Mouse (Mus musculus) brown adipose tissue, adult 24 weeks (tissue): ENCODE results near the gene 1700092M07Rik. TPM values are rescaled to one million over a fixed set of nuclear protein-coding genes. Genes with fewer than 3 reads are reported as not detected.
A peak's percentile ranks its signal among the peaks of the same experiment; 100 is the strongest.

Experiments
- H3K27ac ChIP-seq: fragments of 200-500 bp; replicated peaks from 2 replicates; pipeline ENCODE4 v1.5.1; 2012; ENCODE audit warnings: low read depth, mild to moderate bottlenecking, low read length
- H3K4me1 ChIP-seq: fragments of 200-500 bp; 2 replicates; pipeline ENCODE4 v1.6.1; 2012; ENCODE audit warnings: low read length, mixed read lengths; ENCODE audit not compliant: control insufficient read depth, insufficient read depth, insufficient read length
- H3K4me3 ChIP-seq: fragments of 200-500 bp; 2 replicates; pipeline ENCODE4 v1.5.1; 2012; ENCODE audit warnings: low read depth, mild to moderate bottlenecking, low read length, moderate library complexity; ENCODE audit not compliant: insufficient read depth
- polyA plus RNA-seq: library from polyadenylated mRNA; stranded (reverse); fragments of >200 nt; gene quantifications from 2 replicates; pipeline ENCODE4 v1.2.4, GENCODE M21; 2012; ENCODE audit not compliant: missing spikeins, insufficient read depth, insufficient read length

Gene 1700092M07Rik
- polyA plus RNA-seq, 1 experiment, result not detected

DNA sequence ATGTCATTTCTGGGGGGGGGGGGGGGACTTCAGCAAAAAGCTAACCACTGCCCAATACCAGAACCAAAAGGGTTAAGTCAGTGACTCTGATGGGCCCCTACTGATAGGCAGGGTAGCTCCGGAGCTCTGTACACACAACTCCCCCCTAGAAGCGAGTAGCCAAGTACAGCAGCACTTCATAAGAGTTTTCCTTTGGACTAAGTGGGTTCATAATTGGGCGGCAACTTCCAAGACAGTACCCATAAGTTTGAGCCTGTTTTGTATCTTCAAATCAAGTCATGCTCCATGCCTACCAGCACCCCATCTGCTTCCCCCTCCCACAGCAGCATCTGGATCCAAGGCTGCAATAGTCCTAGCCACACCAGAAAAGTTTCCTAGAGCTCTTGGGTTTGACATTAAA, 15.1 kb downstream of the 1700092M07Rik start:
- H3K4me3 ChIP-seq, result peak overlapping the region; percentile 26
- 0 out of 2 replicates have a peak overlapping the region, but pooled peaks have one; percentile 23 for H3K27ac ChIP-seq
- H3K4me1 ChIP-seq, result peaks cover 14% of the 10 kb centered on the region

DNA sequence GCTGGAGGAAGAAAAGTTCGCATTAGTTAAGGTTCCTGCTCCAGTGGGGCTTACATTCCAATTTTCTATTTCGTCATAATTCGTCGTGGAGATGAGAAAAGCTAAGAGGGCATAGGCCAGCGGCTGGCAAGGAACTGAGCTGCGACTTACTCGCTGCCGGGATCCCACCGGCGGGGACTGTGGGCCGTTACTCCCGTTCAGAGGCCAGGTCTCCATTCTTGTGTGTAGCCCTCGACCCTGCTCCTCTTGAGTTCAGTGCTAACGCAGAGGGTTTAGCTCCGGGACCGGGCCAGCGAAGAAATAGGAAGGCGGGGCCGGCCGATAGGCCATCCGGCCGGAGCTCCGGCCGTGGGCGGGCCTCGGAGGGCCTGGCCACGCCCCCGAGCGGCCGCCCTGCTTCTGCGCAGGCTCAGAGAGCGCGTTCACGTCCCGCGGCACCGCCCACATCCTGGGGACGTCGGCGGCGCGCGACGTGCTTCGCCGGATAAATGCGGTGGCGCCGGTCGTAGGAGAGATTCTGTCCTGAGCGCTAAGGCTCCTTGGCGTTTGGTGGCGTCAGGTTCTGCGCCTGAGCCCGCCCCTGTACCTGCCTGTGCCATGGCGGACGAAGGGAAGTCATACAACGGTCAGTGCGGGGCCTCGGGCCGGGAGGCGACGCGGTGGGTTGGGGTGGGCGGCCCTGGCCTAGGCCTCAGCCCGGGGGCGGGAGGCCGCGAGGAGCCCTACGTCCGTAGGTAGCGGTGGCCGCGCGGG, 16.3 kb downstream of the 1700092M07Rik start, which contains the start of gene Nxf1:
Gene Nxf1 (plus strand): TSS at position 439 of the 753 bp plus-strand sequence.
- H3K4me3 ChIP-seq, result peak within 1 kb of the TSS; percentile 99
- H3K4me1 ChIP-seq, result peaks cover 14% of the 10 kb centered on the region
- peak within 1 kb of the TSS; percentile 98 for H3K27ac ChIP-seq

DNA sequence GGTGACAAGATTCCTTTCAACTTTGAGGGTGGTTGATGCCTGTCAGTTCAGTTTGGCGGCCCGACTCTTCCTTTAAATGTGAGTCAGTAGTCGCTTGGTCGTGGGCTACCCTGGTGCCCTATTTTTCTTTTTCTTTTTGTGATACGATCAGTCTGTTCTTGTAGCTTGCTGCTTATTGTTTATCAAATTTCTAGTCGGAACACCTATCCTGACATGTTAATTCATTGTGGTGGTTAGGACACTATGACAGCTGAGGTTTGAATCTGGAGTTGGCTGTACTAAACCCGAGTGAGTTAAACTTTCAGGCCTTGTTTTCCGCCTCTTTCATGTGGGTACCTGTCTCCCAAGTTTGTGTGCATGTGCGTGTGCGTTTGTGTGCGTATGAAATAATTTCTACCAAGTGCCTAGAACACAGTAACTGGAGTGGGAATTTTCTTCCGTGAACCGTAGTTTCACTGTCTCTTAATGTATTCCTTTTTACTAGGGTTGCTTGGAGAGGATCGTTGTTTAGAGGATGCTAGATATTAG, 17.0 kb downstream of the 1700092M07Rik start:
- peak overlapping the region; percentile 77; the same call in 1 of the 2 replicates for H3K27ac ChIP-seq
- H3K4me3 ChIP-seq, result peak overlapping the region; percentile 98
- peaks cover 14% of the 10 kb centered on the region for H3K4me1 ChIP-seq

GRCm38 (mm10) chr19:8758899-8759298, 18.4 kb downstream of the 1700092M07Rik start:
- H3K4me3 ChIP-seq, result no peak overlapping the region
- peaks cover 14% of the 10 kb centered on the region for H3K4me1 ChIP-seq
- H3K27ac ChIP-seq, result no peak overlapping the region

DNA sequence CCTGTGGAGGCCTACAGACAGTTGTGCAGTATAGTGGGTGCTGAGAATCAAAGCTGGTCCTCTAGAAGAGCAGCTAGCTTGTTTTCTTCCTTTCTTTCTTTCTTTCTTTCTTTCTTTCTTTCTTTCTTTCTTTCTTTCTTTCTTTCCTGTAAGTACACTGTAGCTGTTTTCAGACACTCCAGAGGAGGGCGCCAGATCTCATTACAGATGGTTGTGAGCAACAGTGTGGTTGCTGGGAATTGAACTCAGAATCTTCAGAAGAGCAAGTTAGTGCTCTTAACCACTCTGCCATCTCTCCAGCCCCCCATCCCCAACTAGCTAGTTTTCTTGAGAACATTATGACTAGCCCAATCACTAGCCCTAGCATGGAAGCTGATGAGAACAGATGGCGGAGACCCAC, 20.2 kb downstream of the 1700092M07Rik start:
- no peak overlapping the region for H3K4me3 ChIP-seq
- peaks cover 9% of the 10 kb centered on the region for H3K4me1 ChIP-seq
- no peak overlapping the region for H3K27ac ChIP-seq

GRCm38 (mm10) chr19:8763276-8763675, 22.8 kb downstream of the 1700092M07Rik start:
- Histone ChIP-seq H3K27ac (no peak overlapping the region), H3K4me3 (no peak overlapping the region), H3K4me1 (peaks cover 4% of the 10 kb centered on the region; the same call in 1 of the 2 replicates)

DNA sequence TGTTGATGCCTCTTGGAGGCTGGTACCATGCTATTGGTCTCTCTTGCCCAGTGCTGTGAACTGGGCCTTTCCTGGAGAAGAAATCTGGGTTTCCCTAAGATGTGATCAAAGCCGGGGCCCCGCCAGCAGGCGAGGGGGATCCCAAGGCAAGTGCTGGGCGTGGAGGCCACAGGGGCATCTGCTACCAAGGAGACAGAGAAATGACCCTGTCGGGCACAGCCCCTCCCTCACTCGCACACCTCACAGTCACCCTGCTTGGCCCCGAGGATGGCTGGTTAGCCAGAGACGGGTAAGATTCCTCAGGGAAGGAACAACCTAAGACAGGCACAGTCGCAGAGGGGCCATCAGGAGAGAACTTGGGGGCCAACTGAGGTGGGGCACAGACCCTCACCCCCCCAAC, 25.0 kb downstream of the 1700092M07Rik start:
- no peak overlapping the region for H3K4me3 ChIP-seq
- peaks cover 4% of the 10 kb centered on the region; the same call in 1 of the 2 replicates for H3K4me1 ChIP-seq
- H3K27ac ChIP-seq, result no peak overlapping the region

GRCm38 (mm10) chr19:8770567-8771270, 30.2 kb downstream of the 1700092M07Rik start, which contains the start of gene Tmem223:
Gene Tmem223 (plus strand): TSS chr19:8770996.
- H3K4me3 ChIP-seq, result peak within 1 kb of the TSS; percentile 87
- peaks cover 14% of the 10 kb centered on the region for H3K4me1 ChIP-seq
- H3K27ac ChIP-seq, result peak within 1 kb of the TSS; percentile 70

DNA sequence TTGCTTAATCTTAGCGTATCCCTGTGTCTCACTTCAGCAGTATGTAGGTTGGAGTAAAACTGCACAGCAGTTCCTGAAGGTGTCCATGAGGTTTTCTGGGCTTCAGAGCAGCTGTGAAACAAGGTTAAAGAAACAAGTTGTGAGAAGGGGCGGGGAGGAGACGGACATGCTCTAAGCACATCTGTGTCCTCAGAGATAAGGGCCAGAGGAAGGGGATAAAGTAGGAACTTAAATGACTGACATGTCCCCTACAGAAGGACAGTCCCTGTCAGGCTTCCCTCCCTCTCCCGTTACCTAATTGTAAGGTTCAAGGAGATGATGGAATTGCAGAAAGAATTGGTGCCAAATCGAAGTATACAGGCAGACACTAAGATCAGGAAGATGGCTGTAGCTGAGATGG, 32.5 kb downstream of the 1700092M07Rik start:
- Histone ChIP-seq H3K27ac (no peak overlapping the region; the same call in 1 of the 2 replicates), H3K4me3 (peak overlapping the region; percentile 40), H3K4me1 (peaks cover 14% of the 10 kb centered on the region)

GRCm38 (mm10) chr19:8773409-8773808, 32.9 kb downstream of the 1700092M07Rik start:
- H3K27ac ChIP-seq, result peak overlapping the region; percentile 7; the same call in 1 of the 2 replicates

DNA sequence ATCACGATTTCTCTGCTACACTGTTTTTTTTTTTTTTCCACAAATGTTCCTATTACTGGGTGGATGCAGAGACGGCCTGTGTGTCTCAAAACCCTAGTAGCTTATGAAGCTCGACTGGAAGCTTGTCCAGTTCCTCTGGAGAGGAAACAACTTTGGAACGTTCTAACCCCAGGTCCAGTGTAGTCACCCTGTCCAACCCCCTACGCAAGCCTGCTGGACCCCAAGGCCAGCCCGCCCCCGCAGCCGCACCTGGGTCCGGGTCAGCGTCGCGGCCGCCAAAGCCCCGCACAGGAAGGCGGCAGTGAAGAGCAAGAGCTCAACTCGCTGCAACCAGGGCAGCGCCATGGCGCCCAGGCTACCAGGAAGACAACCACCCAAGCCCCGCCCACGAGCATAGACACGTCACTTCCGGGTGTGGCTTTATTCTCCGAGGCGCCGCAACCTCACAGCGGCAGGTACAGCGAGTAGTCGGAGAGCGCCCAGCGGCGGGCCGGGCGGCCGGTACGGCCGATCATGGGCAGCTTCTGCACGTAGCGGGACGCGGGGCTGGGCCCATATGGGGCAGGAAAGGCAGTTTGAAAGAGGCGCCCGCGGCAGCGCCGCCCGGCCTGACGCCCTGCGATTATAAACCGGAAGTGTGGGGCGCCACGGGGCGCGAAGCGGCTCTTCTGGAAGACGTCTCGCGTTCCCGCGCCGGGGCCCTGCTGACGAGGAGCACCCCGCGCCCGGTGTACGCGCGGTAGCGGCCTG, 33.7 kb downstream of the 1700092M07Rik start, which contains the start of gene Tmem179b:
Gene Tmem179b (minus strand): TSS at position 382 of the 750 bp plus-strand sequence.
- peaks cover 14% of the 10 kb centered on the region for H3K4me1 ChIP-seq
- H3K27ac ChIP-seq, result peak within 1 kb of the TSS; percentile 87
- peak within 1 kb of the TSS; percentile 90 for H3K4me3 ChIP-seq

More at GRCm38 (mm10) chr19:8773409-8773808, 32.9 kb downstream of the 1700092M07Rik start:
- peak overlapping the region; percentile 40 for H3K4me3 ChIP-seq
- peaks cover 14% of the 10 kb centered on the region for H3K4me1 ChIP-seq

DNA sequence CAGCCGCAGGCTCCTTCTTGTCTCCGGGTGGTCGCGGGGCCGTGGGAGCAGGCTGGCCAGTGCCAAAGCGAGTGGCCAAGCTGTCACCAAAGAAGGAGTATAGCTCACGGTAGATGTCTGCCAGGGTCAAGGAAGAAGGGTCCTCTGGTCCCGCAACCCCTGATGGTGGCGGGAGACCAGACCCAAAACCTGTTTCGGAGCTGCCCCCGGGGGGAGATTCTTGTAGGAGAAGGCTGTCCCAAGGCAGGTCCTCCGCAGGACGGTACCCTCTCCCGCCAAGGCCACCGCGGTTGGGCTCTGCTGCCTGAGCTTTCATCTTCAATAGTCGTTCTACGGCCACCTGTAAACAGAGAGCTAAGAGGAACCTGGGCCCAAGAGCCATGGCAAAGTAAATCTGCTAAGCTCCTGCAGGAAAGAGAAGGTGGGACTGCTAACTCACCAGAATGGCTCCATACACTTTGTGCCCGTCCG, 34.5 kb downstream of the 1700092M07Rik start:
- Histone ChIP-seq H3K27ac (peak overlapping the region; percentile 77), H3K4me1 (peaks cover 14% of the 10 kb centered on the region), H3K4me3 (peak overlapping the region; percentile 90)

- Histone ChIP-seq H3K4me3 (peak within 1 kb of the TSS; percentile 74), H3K4me1 (peaks cover 7% of the 10 kb centered on the region; the same call in 1 of the 2 replicates), H3K27ac (no peak within 1 kb of the TSS)
Observed at GRCm38 (mm10) chr19:8786008-8786781, 45.7 kb downstream of the 1700092M07Rik start, which contains the start of gene Taf6l. Gene Taf6l (minus strand): TSS chr19:8786417.

DNA sequence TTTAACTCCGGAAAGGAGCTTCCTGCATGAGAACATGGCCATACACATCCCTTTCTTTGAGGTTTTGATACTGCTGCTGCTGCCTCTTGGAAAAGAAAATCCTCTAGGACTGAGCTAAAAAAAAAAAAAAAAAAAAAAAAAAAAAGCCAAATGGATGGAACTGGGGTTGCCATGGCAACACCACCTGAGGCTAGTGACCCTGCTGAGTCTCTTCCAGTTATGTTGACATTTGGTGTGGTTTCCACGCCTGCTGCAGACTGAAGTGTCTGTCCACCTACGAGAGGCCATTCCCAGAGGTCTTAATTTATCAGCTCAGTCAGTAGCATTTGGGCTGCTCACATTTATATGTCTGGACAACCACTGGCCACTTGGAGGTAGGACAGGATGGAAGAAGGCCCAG, 48.0 kb downstream of the 1700092M07Rik start:
- no peak overlapping the region for H3K27ac ChIP-seq
- peaks cover 7% of the 10 kb centered on the region; the same call in 1 of the 2 replicates for H3K4me1 ChIP-seq

More for the DNA sequence above, 48.0 kb downstream of the 1700092M07Rik start:
- H3K4me3 ChIP-seq, result no peak overlapping the region
